Mouse (Mus musculus) embryonic facial prominence, embryonic 12.5 days (tissue): ENCODE results near the gene Des. TPM values are rescaled to one million over a fixed set of nuclear protein-coding genes. Genes with fewer than 3 reads are reported as not detected.

Experiments used
- ATAC-seq: fragments of 200-750 bp; cut with Nextera tagmentation; 2 replicates; pipeline ENCODE4 v1.8.0; 2017; ENCODE audit not compliant: insufficient number of reproducible peaks, insufficient read depth, low FRiP score, low TSS enrichment
- H3K27ac ChIP-seq: fragments of 300-500 bp; sonication (generic); 2 replicates; pipeline ENCODE4 v1.5.1; 2016; ENCODE audit warnings: mild to moderate bottlenecking
- H3K27me3 ChIP-seq: fragments of 300-500 bp; sonication (generic); 2 replicates; pipeline ENCODE4 v1.6.1; 2016; ENCODE audit warnings: mild to moderate bottlenecking, moderate library complexity
- H3K36me3 ChIP-seq: fragments of 300-500 bp; sonication (generic); 2 replicates; pipeline ENCODE4 v1.6.1; 2016; ENCODE audit warnings: mild to moderate bottlenecking
- H3K4me1 ChIP-seq: fragments of 300-500 bp; sonication (generic); 2 replicates; pipeline ENCODE4 v1.6.1; 2016
- H3K4me2 ChIP-seq: fragments of 300-500 bp; sonication (generic); replicated peaks from 2 replicates; pipeline ENCODE4 v1.6.1; 2016; ENCODE audit warnings: mild to moderate bottlenecking, moderate library complexity
- H3K4me3 ChIP-seq: fragments of 300-500 bp; sonication (generic); 2 replicates; pipeline ENCODE4 v1.5.1; 2016; ENCODE audit warnings: mild to moderate bottlenecking
- H3K9ac ChIP-seq: fragments of 300-500 bp; sonication (generic); 2 replicates; pipeline ENCODE4 v1.6.1; 2016; ENCODE audit warnings: mild to moderate bottlenecking, moderate library complexity
- H3K9me3 ChIP-seq: fragments of 300-500 bp; sonication (generic); 2 replicates; pipeline ENCODE4 v1.6.1; 2016; ENCODE audit warnings: mild to moderate bottlenecking, moderate library complexity
- WGBS: fragments of 180-500 bp; shearing (Covaris S2); methylation state at CpG from one replicate; pipeline ENCODE4 v1.1.7; 2016; 5-methylcytosine and 5-hydroxymethylcytosine counted together
- polyA plus RNA-seq: library from polyadenylated mRNA; unstranded; fragments of >200 nt; fragmentation: Nextera tagmentation; extraction: Ambion mirVana; gene quantifications from 2 replicates; pipeline ENCODE4 v1.2.1, GENCODE M21; 2016

Gene Des
- polyA plus RNA-seq, 1 experiment from 2014 or later, result 20.1 TPM

DNA sequence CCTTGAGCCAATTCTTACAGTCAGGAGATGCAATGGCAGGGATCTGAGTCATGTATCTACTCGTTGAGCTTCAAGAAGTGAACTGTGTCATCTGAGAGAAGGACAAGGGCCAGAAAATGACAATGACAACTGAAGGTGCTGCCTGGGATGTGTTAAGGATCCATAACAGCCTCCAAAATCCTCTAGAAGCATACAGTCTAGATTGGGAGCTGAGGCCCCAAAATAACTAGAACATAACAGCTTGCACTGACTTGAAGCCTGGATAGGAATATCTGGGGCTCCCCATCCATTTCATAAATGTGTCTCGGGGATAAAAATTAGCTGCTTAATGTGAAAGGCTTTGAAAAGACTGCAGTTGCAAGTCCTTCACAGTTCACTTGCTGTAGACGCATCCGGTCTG, 2.1 kb upstream of the Des start:
- no peak overlapping the region for H3K9ac ChIP-seq
- no peaks in the 10 kb centered on the region for H3K9me3 ChIP-seq
- peaks cover 8% of the 10 kb centered on the region; the same call in 1 of the 2 replicates for H3K4me1 ChIP-seq
- H3K27me3 ChIP-seq, result peaks cover 33% of the 10 kb centered on the region
- no peak overlapping the region for H3K4me2 ChIP-seq
- no peak for ATAC-seq
- no peaks in the 10 kb centered on the region for H3K36me3 ChIP-seq
- no peak overlapping the region for H3K27ac ChIP-seq
- WGBS, result 78% methylated on average over 4 of the region's 4 CpGs
- no peak overlapping the region for H3K4me3 ChIP-seq

- no peak overlapping the region for H3K9ac ChIP-seq
- H3K27ac ChIP-seq, result no peak overlapping the region
- H3K27me3 ChIP-seq, result peaks cover 33% of the 10 kb centered on the region
- no peak overlapping the region for H3K4me2 ChIP-seq
- no peak overlapping the region for H3K4me3 ChIP-seq
- no peak for ATAC-seq
- peaks cover 8% of the 10 kb centered on the region; the same call in 1 of the 2 replicates for H3K4me1 ChIP-seq
- no peaks in the 10 kb centered on the region for H3K9me3 ChIP-seq
- H3K36me3 ChIP-seq, result no peaks in the 10 kb centered on the region
- WGBS, result 75% methylated on average over 13 of the region's 13 CpGs
Observed at GRCm38 (mm10) chr1:75359346-75359745, 783 bp upstream of the Des start.

DNA sequence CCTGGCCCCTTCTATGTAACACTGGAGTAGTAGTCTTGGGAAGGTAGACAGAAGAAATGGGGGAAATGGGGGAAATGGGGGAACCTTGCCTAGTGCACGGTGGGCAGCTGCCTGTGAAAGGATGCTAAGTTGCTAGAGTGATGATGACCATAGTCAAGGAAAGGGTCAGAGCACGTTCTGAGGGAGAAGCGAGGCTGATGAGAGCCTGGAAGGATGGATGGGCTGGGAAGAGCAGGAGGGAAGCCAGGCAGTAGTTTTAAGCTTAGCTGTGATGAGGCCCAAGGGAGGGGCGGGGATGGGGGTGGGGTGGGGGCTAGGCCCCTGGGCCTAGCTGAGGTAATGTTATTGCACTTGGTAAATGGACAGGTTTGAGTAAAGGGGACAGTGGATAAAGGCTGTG, 994 bp downstream of the Des start:
- Histone ChIP-seq H3K27me3 (peaks cover 33% of the 10 kb centered on the region), H3K4me3 (peak overlapping the region; percentile 33), H3K9ac (no peak overlapping the region), H3K4me2 (peak overlapping the region; percentile 52), H3K9me3 (no peaks in the 10 kb centered on the region), H3K36me3 (no peaks in the 10 kb centered on the region), H3K27ac (no peak overlapping the region), H3K4me1 (peaks cover 8% of the 10 kb centered on the region; the same call in 1 of the 2 replicates)
- 41% methylated on average over 4 of the region's 4 CpGs for WGBS
- no peak for ATAC-seq

- no peaks in the 10 kb centered on the region for H3K36me3 ChIP-seq
- peaks cover 33% of the 10 kb centered on the region for H3K27me3 ChIP-seq
- ATAC-seq, result no peak
- H3K27ac ChIP-seq, result no peak overlapping the region
- no peak overlapping the region for H3K4me3 ChIP-seq
- 28% methylated on average over 4 of the region's 4 CpGs for WGBS
- H3K9me3 ChIP-seq, result no peaks in the 10 kb centered on the region
- H3K4me1 ChIP-seq, result peaks cover 8% of the 10 kb centered on the region; the same call in 1 of the 2 replicates
- no peak overlapping the region for H3K9ac ChIP-seq
- H3K4me2 ChIP-seq, result no peak overlapping the region
Observed at GRCm38 (mm10) chr1:75361750-75362149, 1.6 kb downstream of the Des start.

DNA sequence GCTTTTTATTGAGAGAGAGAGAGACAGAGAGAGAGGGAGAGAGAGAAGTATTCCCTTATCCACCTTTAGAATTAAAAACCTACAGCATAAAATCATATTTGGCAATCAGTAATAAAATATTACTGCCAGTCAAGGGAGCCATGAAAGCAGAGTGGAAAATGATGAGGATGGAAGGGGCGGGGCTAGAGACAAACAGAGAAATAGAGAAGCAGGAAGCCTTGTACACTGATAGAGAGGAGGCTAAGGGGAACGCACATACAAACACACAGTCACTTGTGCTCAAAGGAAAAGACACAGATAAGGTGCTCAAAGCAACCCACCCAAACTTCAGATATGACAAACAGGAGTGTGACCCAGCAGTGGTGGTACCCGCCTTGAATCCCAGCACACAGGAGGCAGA, 3.7 kb downstream of the Des start:
- Histone ChIP-seq H3K4me1 (peaks cover 8% of the 10 kb centered on the region; the same call in 1 of the 2 replicates), H3K4me3 (no peak overlapping the region)
- WGBS, result 93% methylated on average over 3 of the region's 3 CpGs

DNA sequence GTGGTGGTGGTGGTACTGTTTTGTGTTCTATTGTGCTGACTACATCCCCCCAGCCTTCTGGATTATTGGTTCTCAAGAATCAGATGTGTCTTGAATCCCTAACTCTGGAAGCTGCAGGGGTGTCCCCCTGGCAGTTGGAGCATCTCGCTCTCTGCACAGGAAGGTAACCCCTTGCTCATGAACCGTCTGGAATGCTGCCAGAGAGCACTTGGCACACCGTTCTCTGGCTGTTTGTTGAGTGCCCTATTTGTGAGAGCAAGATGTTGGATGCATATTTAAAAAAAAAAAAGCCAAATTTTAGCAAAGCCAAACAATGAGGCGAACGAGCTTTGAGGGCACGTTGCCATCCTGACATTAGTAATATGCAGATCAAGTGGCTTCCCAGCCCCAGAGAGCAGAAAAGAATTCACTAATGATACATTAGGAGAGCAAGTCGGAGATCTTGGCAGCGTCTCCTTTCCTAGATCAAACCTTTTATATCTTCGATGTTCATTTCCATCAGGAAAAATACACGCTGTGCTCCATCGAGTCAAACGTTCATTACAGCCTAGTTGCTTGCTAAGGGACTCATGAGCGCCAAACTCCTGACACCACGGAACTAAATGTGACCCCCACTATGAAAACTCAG, 5.5 kb downstream of the Des start:
- Histone ChIP-seq H3K4me3 (no peak overlapping the region), H3K36me3 (no peaks in the 10 kb centered on the region), H3K9me3 (no peaks in the 10 kb centered on the region), H3K27me3 (peaks cover 11% of the 10 kb centered on the region), H3K4me2 (no peak overlapping the region), H3K4me1 (no peaks in the 10 kb centered on the region), H3K27ac (no peak overlapping the region), H3K9ac (no peak overlapping the region)
- ATAC-seq, result no peak
- 83% methylated on average over 14 of the region's 14 CpGs for WGBS

More for the DNA sequence above, 3.7 kb downstream of the Des start:
- Histone ChIP-seq H3K4me2 (no peak overlapping the region), H3K27ac (no peak overlapping the region), H3K9ac (no peak overlapping the region), H3K9me3 (no peaks in the 10 kb centered on the region), H3K36me3 (no peaks in the 10 kb centered on the region), H3K27me3 (peaks cover 29% of the 10 kb centered on the region)
- no peak for ATAC-seq

DNA sequence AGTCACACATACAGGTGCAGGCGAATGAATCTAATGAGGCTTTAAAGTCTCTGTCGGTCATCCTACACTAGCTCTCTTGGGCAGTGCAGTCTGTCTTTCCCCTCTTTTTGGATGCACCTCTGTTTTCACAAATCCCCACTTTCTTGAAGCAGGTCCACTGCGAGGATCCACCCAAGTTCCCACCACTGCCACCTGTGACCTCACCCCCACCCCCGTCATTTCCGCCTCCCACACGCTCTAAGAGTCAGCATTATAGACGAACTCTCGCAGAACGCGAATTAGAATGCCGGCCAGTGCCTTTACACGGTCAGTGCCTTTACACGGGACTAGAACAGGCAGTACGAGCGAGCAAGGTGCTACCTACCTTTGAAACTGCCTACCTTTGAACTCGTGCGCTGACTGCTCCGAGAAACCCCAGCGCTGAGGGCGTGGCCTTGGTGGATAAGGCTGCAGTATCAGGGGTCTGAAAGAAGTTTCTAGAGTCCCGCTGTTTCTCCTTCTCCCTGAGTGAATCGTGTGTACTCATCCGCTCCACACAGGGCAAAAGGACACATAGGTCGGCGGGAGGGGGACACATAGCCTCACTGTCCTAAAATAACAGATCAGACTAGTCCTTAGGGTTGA, 9.3 kb downstream of the Des start:
- 49% methylated on average over 25 of the region's 25 CpGs for WGBS
- no peak for ATAC-seq
- H3K27me3 ChIP-seq, result peaks cover 2% of the 10 kb centered on the region; the same call in 1 of the 2 replicates
- no peaks in the 10 kb centered on the region for H3K36me3 ChIP-seq
- no peak overlapping the region for H3K4me3 ChIP-seq
- H3K9ac ChIP-seq, result no peak overlapping the region
- peaks cover 2% of the 10 kb centered on the region for H3K4me1 ChIP-seq
- H3K27ac ChIP-seq, result no peak overlapping the region
- no peak overlapping the region for H3K4me2 ChIP-seq
- no peaks in the 10 kb centered on the region for H3K9me3 ChIP-seq

GRCm38 (mm10) chr1:75369984-75370660, 10.0 kb downstream of the Des start:
- no peaks in the 10 kb centered on the region for H3K9me3 ChIP-seq
- H3K4me2 ChIP-seq, result no peak overlapping the region
- 34% methylated on average over 13 of the region's 13 CpGs for WGBS
- no peak for ATAC-seq
- H3K36me3 ChIP-seq, result no peaks in the 10 kb centered on the region
- H3K4me3 ChIP-seq, result no peak overlapping the region
- H3K4me1 ChIP-seq, result peaks cover 9% of the 10 kb centered on the region
- peaks cover 5% of the 10 kb centered on the region; the same call in 1 of the 2 replicates for H3K27me3 ChIP-seq
- H3K27ac ChIP-seq, result no peak overlapping the region
- no peak overlapping the region for H3K9ac ChIP-seq

DNA sequence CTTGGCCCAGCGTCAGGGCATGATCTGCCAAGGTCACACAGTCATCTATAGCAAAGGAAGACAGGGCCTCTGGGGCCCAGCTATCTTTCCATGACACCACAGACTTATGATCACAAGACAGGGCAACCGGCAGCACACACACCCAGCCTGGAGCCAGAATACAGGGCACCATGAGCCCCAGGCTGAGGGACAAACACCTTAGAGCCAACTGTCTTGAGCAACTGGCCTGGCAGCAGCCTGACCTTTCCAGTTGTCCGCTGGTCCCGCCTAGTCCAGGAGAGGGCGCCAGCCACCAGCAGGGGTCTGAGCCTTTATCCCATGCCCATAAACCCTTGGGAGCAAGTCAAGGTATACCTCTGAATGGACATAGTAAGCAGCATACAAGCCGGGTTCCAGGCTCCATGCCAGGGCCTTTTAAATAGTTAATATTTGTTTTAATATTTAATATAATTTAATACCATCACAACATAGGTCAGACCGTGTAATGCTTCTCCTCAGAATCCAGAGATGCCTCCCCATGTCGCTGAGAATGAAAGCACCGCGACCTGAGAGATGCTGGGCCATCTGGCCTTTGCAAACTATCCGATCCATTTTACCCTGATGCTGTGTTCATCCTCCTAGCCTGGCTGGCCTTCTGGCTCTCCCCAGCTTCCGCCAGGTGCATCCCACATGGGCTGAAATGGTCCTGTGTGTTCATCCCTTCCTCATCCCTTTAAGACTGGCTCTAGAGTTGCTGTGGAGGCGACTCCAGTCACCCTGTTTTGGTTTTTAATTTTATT, 11.4 kb downstream of the Des start:
- Histone ChIP-seq H3K9ac (no peak overlapping the region), H3K4me2 (no peak overlapping the region), H3K9me3 (no peaks in the 10 kb centered on the region), H3K4me1 (peaks cover 16% of the 10 kb centered on the region), H3K36me3 (no peaks in the 10 kb centered on the region), H3K27ac (no peak overlapping the region), H3K27me3 (peaks cover 7% of the 10 kb centered on the region; the same call in 1 of the 2 replicates), H3K4me3 (no peak overlapping the region)
- WGBS, result 55% methylated on average over 13 of the region's 13 CpGs
- no peak for ATAC-seq

- H3K4me3 ChIP-seq, result no peak overlapping the region
- H3K4me1 ChIP-seq, result peaks cover 16% of the 10 kb centered on the region
- peaks cover 7% of the 10 kb centered on the region; the same call in 1 of the 2 replicates for H3K27me3 ChIP-seq
- no peak overlapping the region for H3K4me2 ChIP-seq
- H3K27ac ChIP-seq, result no peak overlapping the region
- H3K9ac ChIP-seq, result no peak overlapping the region
- ATAC-seq, result no peak
- H3K9me3 ChIP-seq, result no peaks in the 10 kb centered on the region
- H3K36me3 ChIP-seq, result no peaks in the 10 kb centered on the region
- 82% methylated on average over 3 of the region's 3 CpGs for WGBS
Observed at GRCm38 (mm10) chr1:75372450-75372849, 12.3 kb downstream of the Des start.

DNA sequence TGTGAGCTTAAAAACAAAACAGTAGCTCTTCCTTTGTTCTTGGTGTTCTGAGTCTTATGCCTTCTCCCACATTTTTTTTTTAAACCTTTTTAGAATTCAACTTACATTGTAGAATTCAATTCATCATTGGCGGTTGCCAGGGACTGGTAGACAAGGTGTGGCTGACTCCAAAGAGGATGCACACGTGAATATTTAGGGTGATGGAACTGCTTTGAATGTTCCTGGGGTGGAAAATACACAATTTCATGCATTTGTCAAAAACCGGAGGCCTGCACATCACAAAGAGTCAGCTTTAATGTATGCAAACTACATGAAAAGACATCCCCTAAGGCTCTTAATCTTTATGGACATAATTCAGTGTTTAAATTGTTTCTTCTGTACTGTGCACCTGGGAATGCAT, 13.1 kb downstream of the Des start:
- Histone ChIP-seq H3K4me3 (no peak overlapping the region), H3K27me3 (peaks cover 7% of the 10 kb centered on the region; the same call in 1 of the 2 replicates), H3K9me3 (no peaks in the 10 kb centered on the region), H3K4me1 (peaks cover 16% of the 10 kb centered on the region), H3K27ac (no peak overlapping the region), H3K36me3 (no peaks in the 10 kb centered on the region), H3K9ac (no peak overlapping the region), H3K4me2 (no peak overlapping the region)
- no peak for ATAC-seq
- WGBS, result 63% methylated on average over 3 of the region's 3 CpGs
